Mouse (Mus musculus): ENCODE measurements around the gene Krt33a.

- TF ChIP-seq POLR2A (IDR thresholded peaks at IDR 0.05; ENCODE audit: borderline replicate concordance, low read depth, low read length): no peak
- no peak for TF ChIP-seq CTCF (IDR thresholded peaks at IDR 0.05; ENCODE audit: low read depth, low read length)
Measured at GRCm38 (mm10) chr11:99985291-99986092, 30.5 kb downstream of the Krt33a start.
